Mouse (Mus musculus): Measurements from ENCODE around the gene Capn9.

Capn9 gene

DNA sequence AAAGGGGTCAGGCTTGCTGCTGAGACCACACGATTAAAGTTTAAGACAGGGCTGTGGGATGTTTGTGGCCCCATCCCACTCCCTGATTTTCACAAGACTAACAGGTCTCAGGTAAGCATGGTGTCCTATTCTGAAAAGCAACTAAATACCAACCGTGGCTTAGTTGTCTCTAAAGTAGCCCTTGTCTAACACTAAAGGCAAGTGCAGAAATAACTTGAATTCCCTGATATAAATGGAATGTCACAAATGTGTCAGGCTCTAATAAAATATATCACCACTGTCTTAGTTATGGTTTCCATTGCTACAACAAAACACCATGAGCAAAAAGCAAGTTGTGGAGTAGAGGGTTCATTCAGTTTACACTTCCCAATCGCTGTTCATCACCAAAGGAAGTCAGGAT lies 88.5 kb downstream of the Capn9 start:
- in situ Hi-C loops (cut with MboI; ENCODE audit: low pct_unique_long_range_greater_than_20kb in 1 of 2, low sequenced_read_pairs in 2 of 2, unreplicated experiment in 1 of 2), result no loop called here

Measured in mouse embryonic stem cell (cell line).